Mouse (Mus musculus): ENCODE data around the gene Nup210.

The Nup210 gene

GRCm38 (mm10) chr6:91014198-91014958, 102.3 kb downstream of the Nup210 start:
- no peak for DNase-seq

- DNase-seq: no peak
These were observed 104.2 kb downstream of the Nup210 start for GRCm38 (mm10) chr6:91012458-91012857.

GRCm38 (mm10) chr6:91011568-91011967, 105.1 kb downstream of the Nup210 start:
- no peak for DNase-seq

GRCm38 (mm10) chr6:91008284-91008830, 108.3 kb downstream of the Nup210 start:
- DNase-seq: no peak

GRCm38 (mm10) chr6:91007207-91007606, 109.4 kb downstream of the Nup210 start:
- no peak for DNase-seq

- DNase-seq: no peak
These were observed 112.5 kb downstream of the Nup210 start for GRCm38 (mm10) chr6:91004157-91004556.

- no peak for DNase-seq
These were observed 113.2 kb downstream of the Nup210 start for GRCm38 (mm10) chr6:91003310-91003995.

GRCm38 (mm10) chr6:91001566-91001965, 115.1 kb downstream of the Nup210 start:
- DNase-seq: no peak

- DNase-seq: peak; percentile 83
These were observed 115.7 kb downstream of the Nup210 start for GRCm38 (mm10) chr6:91000819-91001525.

- no peak for DNase-seq
These were observed 117.5 kb downstream of the Nup210 start for GRCm38 (mm10) chr6:90999176-90999575.

GRCm38 (mm10) chr6:90997025-90997424, 119.6 kb downstream of the Nup210 start:
- DNase-seq: no peak

GRCm38 (mm10) chr6:90996181-90996580, 120.4 kb downstream of the Nup210 start:
- no peak for DNase-seq

- DNase-seq: peak; percentile 98
These were observed 127.8 kb downstream of the Nup210 start, which contains the start of gene Iqsec1 for GRCm38 (mm10) chr6:90988648-90989317. Gene Iqsec1, minus strand, starts transcription at chr6:90988685.

GRCm38 (mm10) chr6:90988299-90988625, 128.4 kb downstream of the Nup210 start:
- no peak for DNase-seq

- DNase-seq: no peak
These were observed 128.9 kb downstream of the Nup210 start for GRCm38 (mm10) chr6:90987561-90988298.

- no peak for DNase-seq
These were observed 132.5 kb downstream of the Nup210 start for GRCm38 (mm10) chr6:90984101-90984500.

- no peak for DNase-seq
These were observed 142.3 kb downstream of the Nup210 start for GRCm38 (mm10) chr6:90974279-90974678.

- DNase-seq: no peak
These were observed 147.2 kb downstream of the Nup210 start for GRCm38 (mm10) chr6:90969341-90969871.
